Mouse (Mus musculus) 416B (cell line): ENCODE data around the gene Pde10a.
A peak's percentile ranks its signal among the peaks of the same experiment; 100 is the strongest.

Source experiments
- DNase-seq: peaks from one replicate; pipeline ENCODE4 v3.0.0; 2011; ENCODE audit warnings: low read depth

The Pde10a gene

GRCm38 (mm10) chr17:8581579-8581978 is 56.4 kb downstream of the Pde10a start:
- DNase-seq, result peak; percentile 53

- peak; percentile 56 for DNase-seq
Observed at GRCm38 (mm10) chr17:8592427-8593277, 67.5 kb downstream of the Pde10a start.

- DNase-seq, result peak; percentile 67
Observed at GRCm38 (mm10) chr17:8597790-8598189, 72.6 kb downstream of the Pde10a start.

DNA sequence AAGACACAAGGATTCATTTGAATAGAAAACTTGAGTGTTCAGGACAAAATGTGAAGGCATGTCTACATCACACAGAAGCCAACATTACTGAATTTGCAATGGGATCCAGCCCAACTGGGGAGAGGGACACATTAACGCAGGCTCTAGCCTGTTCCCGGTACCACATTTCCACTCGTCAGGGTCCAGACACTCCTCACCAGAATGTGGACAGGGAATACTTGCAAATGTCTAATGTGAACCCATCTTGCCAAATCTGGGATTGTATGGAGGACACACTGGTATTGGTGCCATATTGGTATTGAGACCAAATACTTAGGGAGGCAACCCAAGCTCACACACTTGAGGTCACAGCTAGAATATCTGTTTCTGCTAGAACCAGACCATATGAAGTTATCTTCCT is 77.8 kb downstream of the Pde10a start:
- no peak for DNase-seq

DNA sequence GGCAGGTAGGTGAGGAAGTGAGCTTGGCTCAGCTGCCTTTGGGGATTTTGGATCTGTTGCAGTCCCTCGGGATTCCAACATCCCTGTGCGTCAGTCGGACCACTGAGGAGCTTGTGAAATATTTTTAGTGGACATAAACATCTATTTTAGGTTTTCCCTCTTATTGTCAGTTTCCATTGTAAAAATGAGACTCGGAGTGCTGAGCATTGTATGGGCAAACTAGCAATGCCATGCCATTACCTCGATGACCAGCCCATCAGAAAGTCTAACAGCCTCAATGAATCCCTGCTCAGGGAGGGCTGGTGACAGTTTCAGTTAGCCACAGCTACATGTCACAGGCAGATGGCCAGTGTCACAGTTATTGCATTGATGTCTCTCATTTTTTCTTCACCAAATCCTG is 80.7 kb downstream of the Pde10a start:
- DNase-seq, result no peak

GRCm38 (mm10) chr17:8606695-8607094 is 81.5 kb downstream of the Pde10a start:
- peak; percentile 26 for DNase-seq

DNA sequence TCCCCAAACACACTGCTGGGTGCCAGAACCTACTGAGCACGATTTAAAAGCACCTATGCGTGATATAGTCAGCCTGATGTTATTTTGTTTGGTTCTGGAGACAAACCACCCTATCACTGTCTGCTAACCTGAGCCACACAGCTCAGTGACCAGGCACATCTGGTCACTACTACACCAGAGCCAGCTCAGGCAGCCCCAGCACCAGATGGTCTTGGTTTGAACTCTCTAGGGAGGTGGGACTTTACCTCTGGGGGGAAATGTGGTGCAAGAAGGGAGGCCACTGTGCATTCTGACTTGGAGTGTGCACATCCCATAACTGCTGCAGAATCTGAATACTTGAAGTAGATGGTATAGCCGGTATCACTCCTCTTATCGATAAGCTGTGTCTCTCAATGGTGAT is 86.7 kb downstream of the Pde10a start:
- no peak for DNase-seq

- DNase-seq, result peak; percentile 70
Observed at GRCm38 (mm10) chr17:8613882-8614551, 88.8 kb downstream of the Pde10a start.

DNA sequence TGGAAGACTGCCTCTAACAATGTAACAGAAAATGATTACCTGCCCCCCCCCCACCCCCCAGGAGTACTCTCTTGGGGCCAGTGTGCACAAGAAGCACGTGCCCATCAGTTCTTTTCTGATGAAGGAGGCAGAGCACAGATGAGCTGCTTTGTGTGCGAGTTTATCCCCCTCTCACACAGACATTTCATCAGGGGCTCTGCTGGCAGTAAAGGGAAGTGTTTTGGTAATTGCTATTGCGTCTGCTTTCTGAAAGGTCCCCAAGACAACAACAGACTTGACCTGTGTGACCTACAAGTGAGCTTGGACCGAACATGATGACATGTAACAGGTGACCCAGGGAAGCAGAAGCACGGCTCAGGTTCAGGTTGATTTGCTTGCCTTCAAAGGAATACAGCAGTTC is 95.2 kb downstream of the Pde10a start:
- no peak for DNase-seq

DNA sequence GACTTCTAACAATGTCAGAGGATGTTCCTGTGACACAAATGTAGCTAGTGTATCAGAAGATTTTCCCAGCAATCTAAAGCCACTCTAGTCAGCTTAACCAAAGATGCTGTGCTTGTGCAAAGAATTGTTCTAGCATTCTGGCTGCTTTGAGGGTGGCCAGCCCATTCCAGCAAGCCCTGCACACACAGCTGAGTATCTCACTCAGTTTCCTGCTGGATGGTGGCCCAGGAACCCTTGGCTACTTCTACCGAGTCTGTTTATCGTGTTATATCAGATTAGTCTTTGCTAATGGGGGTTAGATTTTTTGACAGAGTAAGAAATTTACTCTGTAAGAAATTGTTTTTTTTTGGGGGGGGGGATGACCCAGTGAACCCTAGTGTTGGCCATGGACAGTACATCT is 95.9 kb downstream of the Pde10a start:
- no peak for DNase-seq

DNA sequence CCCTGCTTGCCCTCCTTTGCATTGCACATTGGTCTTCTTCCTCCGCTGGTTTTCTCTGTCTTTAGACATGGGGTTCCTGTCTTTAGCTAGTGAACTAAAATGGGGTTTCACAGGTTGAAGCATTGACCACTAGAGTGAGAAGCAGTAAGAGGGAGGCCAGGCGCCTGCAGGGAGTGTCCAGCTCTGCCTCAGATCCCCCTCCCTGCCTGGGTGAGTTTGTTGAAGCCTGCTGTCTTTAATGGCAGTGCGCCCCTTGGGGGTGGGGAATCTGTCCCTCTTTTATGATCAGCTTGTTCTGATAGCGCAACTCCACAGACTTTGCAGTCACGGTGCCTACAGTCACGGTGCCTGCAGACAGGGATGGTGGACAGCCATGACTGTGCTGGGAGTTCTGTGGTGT is 96.7 kb downstream of the Pde10a start:
- DNase-seq, result no peak

GRCm38 (mm10) chr17:8626421-8626820 is 101.2 kb downstream of the Pde10a start:
- no peak for DNase-seq

GRCm38 (mm10) chr17:8631701-8632100 is 106.5 kb downstream of the Pde10a start:
- no peak for DNase-seq

DNA sequence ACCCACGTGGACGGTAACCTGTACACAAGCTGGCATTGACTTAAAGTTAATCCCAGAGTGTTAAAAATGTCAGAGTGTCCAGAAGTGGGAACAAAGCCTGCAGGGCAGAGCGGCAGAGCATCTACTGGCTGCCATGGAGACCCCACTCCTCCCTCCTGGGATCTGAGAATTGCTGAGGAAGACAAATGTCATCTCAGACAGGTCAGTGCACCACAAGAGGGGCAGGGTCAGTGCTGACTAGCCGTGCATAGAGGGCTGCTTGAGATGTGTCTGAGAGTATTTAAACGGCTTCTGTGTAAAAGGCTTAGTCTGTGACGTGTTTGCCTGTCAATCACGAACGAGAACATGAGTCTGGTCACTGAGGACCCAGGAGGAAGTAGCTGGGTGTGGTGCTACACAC is 108.4 kb downstream of the Pde10a start:
- no peak for DNase-seq

- DNase-seq, result peak; percentile 70
Observed at GRCm38 (mm10) chr17:8634476-8634875, 109.3 kb downstream of the Pde10a start.

DNA sequence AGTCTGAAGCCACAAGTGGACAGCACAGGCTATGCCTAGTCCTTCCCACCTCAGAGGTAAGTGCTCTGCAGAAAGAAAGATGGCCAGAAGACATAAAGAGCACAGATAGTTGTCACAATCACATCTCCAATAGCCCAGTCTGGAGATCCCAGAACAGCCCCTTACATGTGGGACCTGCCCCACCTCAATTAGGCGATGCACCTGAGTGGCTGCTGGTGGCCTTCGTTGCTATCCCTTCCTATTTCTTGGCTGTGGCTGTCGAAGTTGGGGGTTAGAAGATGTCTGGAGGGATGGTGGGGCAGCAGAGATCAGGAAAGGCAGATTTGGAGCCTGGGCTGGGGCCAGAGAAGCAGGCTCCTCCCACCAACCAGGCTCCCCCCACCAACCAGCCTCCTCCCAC is 111.1 kb downstream of the Pde10a start:
- no peak for DNase-seq

DNA sequence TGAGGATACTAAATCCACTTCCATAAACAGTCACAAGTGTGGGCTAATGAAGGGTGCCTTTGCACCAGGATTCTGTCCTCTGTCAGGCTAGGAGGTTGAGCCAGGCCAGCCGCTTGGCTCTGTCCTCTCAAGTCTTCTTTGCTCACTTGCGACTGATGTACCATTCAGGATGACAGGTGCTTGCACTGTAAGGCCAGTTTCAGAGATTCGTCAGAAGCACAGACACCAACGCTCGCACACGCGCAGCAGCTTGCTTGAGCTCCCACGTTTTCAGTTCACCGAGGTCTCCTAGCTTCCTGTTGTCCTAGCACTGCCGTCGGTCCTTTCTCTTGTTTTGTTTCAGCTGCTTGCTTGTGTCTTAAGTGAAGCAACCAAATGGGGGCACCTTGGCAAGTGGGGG is 111.5 kb downstream of the Pde10a start:
- DNase-seq, result no peak

- DNase-seq, result no peak
Observed at GRCm38 (mm10) chr17:8637181-8637580, 112.0 kb downstream of the Pde10a start.

DNA sequence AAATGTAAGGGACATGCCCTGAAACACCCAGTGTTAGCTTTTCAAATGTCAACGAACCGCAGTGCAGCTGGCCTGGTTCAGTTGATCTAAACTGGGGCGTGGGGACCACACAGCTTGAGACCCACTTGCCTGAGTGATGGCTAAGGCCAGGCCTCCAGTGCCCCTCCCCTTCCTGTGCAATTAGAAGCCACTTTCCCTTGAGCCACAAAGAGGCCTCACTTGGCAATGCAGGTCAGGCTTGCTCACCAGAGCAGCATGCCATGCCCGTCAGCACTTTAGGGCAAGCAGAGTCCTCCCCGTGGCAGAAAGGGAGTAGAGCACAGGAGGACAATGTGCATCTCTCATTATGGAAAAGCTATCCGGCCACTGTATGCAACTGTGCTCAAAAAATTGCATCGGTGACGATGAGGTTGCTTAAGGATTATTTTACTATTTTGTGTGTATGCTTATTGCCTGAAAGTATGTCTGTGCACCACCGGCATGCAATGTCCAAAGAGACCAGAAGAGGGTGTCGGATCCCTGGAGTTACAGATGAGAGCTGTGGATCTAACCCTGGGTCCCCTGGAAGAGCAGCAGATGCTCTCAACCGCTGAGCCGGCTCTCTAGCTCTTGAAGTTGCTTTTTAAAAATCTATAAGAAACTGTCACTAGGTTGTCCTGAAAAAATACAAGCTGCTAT is 114.7 kb downstream of the Pde10a start:
- DNase-seq, result no peak

GRCm38 (mm10) chr17:8640741-8641480 is 115.7 kb downstream of the Pde10a start:
- peak; percentile 67 for DNase-seq

GRCm38 (mm10) chr17:8641491-8641890 is 116.3 kb downstream of the Pde10a start:
- DNase-seq, result no peak

DNA sequence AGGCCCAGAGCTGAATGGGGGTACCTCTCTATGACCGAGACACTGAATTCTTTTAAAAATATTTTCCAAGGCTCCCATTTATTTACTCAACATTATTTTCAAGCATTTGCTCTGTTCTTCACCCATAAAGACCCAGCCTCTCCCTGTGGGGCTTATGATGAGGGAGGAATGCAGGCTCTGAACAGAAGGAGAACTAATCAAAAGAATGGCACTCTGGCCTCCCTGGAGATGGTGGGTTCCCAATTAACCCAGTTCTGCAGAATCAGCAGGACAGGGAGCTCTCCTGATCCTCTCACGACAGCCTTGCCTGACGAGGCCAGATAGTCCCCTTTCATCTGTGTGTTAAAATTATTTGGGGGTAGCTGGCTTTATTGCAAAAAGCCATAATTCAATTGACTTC is 117.2 kb downstream of the Pde10a start:
- DNase-seq, result no peak
